Mouse (Mus musculus) frontal cortex, postnatal 25 days (tissue): ENCODE measurements at regions not wholly inside any gene's neighbourhood (a gene's known extent, or its start where the extent isn't known, plus 50 kb on each side); places are given as distances from the start of the nearest gene placed in this dataset.
A peak's percentile ranks its signal among the peaks of the same experiment; 100 is the strongest.

Source experiments
- DNase-seq, 2 experiments: peaks; one replicate each; pipeline ENCODE4 v3.0.0; 2022; ENCODE audit warnings: low spot score in 2 of 2

DNA sequence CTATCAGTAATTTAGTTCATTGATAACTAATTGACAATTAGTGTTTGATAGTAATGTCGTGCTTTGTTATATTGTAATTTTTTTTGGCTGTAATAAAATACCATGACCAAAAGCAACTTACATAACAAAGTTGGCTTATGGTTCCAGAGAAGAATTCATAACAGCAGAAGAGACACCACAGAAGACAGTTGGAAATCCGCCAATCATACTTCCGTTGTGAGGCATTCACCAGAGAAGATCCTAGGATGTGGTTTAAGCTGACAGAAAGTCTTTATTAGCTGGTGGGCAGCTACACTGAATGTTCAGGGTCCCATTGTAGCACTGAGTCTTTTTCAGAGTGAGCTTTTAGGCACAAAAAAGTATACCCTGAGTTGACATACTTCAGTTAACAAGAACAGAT, 109.9 kb downstream of the Sec23a start:
- no peak for DNase-seq

DNA sequence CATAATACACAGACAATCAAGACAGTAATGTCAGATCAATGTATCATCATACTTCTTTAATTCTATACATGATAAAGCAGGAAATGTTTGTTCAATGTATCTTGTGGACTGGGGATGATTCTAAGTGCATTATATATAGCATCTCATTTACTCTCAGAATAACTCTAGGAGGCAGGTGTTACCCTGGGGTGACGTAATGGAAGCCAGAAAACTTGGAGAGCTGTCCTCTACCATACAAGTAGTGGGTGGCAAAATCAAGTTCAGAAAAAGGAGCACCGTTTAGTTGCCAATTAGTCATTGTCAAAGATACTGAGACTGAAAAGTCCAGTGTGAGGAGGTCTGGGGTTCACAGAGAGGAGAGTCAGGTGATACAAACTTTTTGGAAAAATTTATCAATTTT, 136.0 kb downstream of the Sec23a start:
- no peak for DNase-seq

DNA sequence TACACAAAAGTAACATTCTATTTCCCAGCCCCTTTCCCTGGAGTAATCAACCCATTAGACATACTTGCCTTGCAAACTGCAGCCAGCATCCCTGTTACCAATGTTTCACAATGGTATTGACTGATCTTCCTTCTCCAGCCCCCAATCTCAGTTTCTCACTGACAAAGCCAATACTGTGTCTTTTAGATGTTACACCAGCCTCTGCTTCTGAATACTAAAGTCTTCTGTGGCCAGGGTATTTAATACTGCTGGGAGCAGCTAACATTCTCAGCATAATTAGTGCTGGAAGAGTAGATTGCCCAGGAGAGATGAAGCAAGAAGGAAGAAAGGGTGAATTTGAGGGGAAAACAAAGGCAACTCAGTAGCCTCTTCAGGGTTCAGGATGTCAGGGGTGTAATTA, 139.4 kb downstream of the Sec23a start:
- DNase-seq, result no peak

DNA sequence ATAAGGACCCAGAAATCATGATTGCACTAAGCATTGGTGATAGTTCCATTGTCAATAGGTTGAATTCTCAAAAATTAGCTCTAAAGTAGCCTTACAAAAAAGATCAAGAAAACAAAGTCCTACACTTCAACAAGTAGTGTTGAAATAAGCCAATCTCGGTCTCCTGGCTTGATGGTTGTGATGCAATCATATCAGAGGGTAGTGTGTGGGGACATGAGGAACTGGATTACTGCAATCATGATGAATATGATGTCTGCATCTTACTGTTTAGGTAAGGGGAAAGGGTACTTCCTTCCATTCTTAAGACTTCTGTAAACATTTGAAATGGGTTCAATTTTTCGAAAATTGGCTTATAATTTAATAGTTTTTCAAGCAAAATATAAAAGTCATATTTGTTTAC, 155.3 kb downstream of the Sec23a start:
- DNase-seq, result no peak

DNA sequence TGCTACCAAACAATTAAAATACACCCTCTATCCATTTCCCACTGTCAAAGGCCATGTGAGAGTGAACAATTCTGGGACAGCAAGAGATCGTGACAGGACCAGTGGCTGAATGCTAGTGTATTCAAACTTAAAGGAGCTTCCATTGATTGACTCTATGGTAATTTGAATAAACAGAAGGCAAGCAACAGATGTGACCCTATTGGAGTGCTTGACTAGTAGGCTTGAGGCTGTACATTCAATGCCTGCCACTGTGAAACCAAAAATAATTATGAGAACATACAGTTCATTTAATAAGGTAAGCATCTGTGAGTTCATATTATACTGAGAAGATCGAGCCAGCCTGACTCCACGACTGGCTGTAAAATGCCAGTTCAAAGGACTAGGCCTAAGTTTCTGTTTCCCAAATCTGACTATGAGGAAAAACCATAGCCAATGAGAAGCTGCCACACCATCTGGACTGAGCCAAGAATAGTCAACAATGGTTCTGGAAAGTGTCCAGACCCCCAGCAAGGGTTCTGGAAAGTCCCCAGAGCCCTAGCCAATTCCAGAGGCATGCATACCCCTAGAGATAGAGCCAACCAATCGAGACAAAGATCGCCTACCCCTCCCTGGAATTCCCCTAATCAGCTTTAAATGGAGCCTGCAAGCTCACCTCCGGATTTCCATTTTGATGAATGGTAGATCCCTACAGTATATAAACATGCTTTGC, 160.0 kb downstream of the Sec23a start:
- DNase-seq, result no peak

DNA sequence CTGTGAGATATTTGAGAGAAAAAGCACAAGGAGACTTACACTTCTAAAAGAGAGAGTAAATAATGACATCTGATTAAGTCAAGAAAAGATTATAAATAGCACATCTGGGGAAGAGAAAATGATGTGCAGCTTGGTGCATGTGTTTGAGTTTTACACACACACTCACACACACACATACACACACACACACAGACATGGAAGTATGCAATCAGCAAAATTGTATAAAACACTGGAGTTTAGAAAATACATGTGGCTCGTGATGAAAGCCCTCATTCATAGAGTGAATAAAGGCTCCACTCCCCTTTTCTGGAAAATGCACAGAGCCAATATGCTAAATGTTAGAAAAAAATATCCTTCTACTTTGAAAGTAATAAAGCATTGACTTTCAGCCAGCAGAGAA, 182.2 kb downstream of the Sec23a start:
- no peak for DNase-seq

DNA sequence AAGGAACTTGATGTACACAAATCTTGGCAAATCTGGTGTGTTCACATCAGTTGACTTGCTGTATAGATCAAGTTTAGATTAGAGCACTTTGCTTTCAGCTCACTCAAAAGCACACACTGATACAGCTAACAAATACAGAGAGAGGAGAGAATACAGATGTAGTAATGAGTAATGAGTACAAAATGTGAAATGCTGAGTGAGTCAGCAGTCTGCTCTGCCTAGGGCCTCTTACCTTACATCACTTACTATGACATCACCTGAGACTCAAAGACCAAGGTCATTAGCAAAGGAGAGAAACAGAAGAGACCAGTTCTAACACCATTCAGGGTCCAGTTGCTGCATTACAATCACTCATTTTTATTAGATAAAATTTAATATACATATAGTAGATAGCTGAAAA, 184.0 kb downstream of the Sec23a start:
- no peak for DNase-seq

DNA sequence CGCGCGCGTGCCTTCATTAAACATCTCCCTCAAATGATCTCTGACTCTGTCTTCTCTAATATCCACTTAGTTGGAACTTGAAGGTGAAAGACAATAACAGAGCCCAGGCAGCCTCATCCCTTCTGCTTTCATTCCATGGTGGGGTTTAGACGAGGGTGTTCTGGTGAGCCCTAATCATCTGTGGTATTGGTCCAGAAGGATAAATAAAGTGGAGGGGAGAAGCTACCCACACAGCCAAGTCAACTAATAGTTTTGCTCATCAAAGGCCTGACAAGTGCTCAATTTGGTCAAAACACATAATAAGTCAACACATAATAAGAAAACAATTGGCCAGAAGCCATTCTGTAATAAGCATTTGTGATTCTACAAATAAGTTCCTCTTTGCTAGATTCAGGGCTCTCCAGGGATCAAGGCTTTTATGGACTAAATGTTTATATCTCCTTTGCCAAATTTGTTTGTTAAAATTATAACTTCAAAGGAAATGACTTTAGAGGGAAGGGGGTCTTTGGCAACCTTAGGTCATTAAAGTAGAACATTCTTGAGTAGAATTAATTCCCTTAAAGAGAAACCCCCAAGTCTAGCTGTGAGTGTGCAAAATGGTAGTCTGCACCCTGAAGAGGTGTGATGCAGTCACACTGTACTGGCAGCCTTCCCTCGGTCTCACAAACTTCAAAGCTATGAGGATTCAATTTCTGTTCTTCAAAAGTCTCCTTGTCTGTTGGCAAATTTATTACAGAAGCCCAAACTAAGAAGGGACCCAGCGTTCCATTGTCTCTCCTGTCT, 186.5 kb downstream of the Sec23a start:
- DNase-seq, result no peak

DNA sequence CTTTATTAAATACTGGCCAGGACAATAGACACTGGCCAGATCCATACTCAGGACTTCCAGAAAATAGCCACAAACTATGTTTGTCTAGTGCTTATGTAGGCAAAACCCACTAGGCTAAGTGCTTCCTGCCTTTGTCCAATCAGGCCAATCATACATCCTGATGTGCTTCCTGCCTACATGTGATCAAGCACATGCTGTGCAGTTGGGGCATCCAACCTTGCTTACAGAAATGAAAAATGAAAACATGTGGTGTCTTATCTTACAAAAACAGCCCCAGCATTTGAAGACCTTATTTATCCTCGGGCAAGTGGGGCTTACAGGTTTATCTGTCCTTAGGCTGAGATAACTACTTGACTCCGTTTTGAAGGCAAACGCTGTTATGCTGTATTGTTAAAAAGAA, 188.8 kb downstream of the Sec23a start:
- DNase-seq, result no peak

DNA sequence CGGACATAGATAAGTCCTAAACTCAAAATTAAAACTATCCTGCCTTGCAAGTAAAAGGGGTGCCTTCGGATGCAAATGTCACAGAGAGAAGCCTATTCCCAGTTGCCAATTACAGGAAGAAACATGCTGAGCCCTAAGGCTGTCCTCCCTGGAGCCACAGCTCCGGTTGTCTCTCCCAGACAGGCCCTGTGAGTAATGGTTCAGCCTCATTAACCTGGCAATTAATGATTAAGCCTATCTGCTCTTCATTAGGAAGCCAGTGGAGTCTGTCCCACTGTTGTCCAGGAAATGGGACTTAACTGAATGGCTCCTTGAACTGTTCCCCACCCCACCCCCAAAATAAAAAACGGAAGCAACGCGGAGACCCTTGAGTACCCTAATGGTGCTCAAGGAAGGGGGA, 207.7 kb downstream of the Sec23a start:
- DNase-seq, result no peak

DNA sequence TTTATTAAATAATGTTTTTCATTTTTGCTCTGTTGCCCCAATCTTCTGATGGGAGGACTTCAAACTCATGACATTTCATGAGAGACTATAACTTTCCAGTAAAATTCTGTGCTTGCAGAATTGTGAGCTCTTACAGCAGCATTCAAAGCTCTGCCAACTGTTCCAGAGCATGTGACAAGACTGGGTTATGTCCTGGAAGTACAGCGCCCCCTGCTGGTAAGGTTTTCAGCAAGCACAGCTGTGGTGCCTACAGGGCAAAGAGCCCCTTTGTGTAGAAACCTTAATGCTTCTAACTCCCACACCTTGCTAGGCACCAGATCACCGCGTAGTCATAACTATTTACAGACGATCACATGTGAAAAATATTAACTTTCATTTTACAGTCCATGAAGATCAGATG, 209.4 kb downstream of the Sec23a start:
- peak; percentile 74 to 79 for DNase-seq
